Mouse (Mus musculus): ENCODE results near the gene Akap13. TPM values are rescaled to one million over a fixed set of nuclear protein-coding genes. Genes with fewer than 3 reads are reported as not detected.

Gene Akap13
- polyA plus RNA-seq, 1 experiment from 2014 or later, result 17.4 TPM

- Histone ChIP-seq H3K27ac (ENCODE audit: low read depth, low read length) (no peak overlapping the region), H3K4me3 (ENCODE audit: low read depth, low read length) (no peak overlapping the region), H3K9ac (ENCODE audit: low read depth, low read length) (no peak overlapping the region), H3K4me2 (replicated peaks; ENCODE audit: low read depth) (no peak overlapping the region), H3K9me3 (ENCODE audit: control insufficient read depth) (no peaks in the 10 kb centered on the region), H3K36me3 (ENCODE audit: control insufficient read depth, insufficient read depth) (peaks cover 58% of the 10 kb centered on the region), H3K27me3 (replicated peaks; ENCODE audit: control insufficient read depth, insufficient read depth, low read length) (no peaks in the 10 kb centered on the region), H3K4me1 (replicated peaks; ENCODE audit: control insufficient read depth, insufficient read depth, low read length) (no peaks in the 10 kb centered on the region)
- WGBS, result 85% methylated on average over 3 of the region's 3 CpGs
- no peak for ATAC-seq
- TF ChIP-seq CTCF (IDR thresholded peaks at IDR 0.05; ENCODE audit: low read depth), result no peak
These were observed 247.8 kb downstream of the Akap13 start for GRCm38 (mm10) chr7:75702966-75703645.

- Histone ChIP-seq H3K9ac (ENCODE audit: low read depth, low read length) (no peak overlapping the region), H3K36me3 (ENCODE audit: control insufficient read depth, insufficient read depth) (peaks cover 53% of the 10 kb centered on the region), H3K4me3 (ENCODE audit: low read depth, low read length) (no peak overlapping the region), H3K9me3 (ENCODE audit: control insufficient read depth) (no peaks in the 10 kb centered on the region), H3K4me1 (replicated peaks; ENCODE audit: control insufficient read depth, insufficient read depth, low read length) (no peaks in the 10 kb centered on the region), H3K4me2 (replicated peaks; ENCODE audit: low read depth) (no peak overlapping the region), H3K27me3 (replicated peaks; ENCODE audit: control insufficient read depth, insufficient read depth, low read length) (no peaks in the 10 kb centered on the region), H3K27ac (ENCODE audit: low read depth, low read length) (no peak overlapping the region)
- TF ChIP-seq CTCF (IDR thresholded peaks at IDR 0.05; ENCODE audit: low read depth), result no peak
- WGBS, result 94% methylated on average over 6 of the region's 6 CpGs
- ATAC-seq, result no peak
These were observed 249.5 kb downstream of the Akap13 start for GRCm38 (mm10) chr7:75704862-75705261.

GRCm38 (mm10) chr7:75709936-75710335 lies 254.6 kb downstream of the Akap13 start:
- H3K9ac ChIP-seq (ENCODE audit: low read depth, low read length), result no peak overlapping the region
- H3K4me3 ChIP-seq (ENCODE audit: low read depth, low read length), result no peak overlapping the region
- peaks cover 44% of the 10 kb centered on the region for H3K36me3 ChIP-seq (ENCODE audit: control insufficient read depth, insufficient read depth)
- H3K9me3 ChIP-seq (ENCODE audit: control insufficient read depth), result no peaks in the 10 kb centered on the region
- H3K27me3 ChIP-seq (replicated peaks; ENCODE audit: control insufficient read depth, insufficient read depth, low read length), result no peaks in the 10 kb centered on the region
- H3K4me1 ChIP-seq (replicated peaks; ENCODE audit: control insufficient read depth, insufficient read depth, low read length), result no peaks in the 10 kb centered on the region
- WGBS, result 96% methylated on average over 4 of the region's 4 CpGs
- no peak overlapping the region for H3K4me2 ChIP-seq (replicated peaks; ENCODE audit: low read depth)
- TF ChIP-seq CTCF (IDR thresholded peaks at IDR 0.05; ENCODE audit: low read depth), result no peak
- H3K27ac ChIP-seq (ENCODE audit: low read depth, low read length), result no peak overlapping the region
- ATAC-seq, result no peak

GRCm38 (mm10) chr7:75710920-75711319 lies 255.6 kb downstream of the Akap13 start:
- TF ChIP-seq CTCF (IDR thresholded peaks at IDR 0.05; ENCODE audit: low read depth), result no peak
- WGBS, result 93% methylated on average over 6 of the region's 6 CpGs
- H3K27ac ChIP-seq (ENCODE audit: low read depth, low read length), result no peak overlapping the region
- no peaks in the 10 kb centered on the region for H3K9me3 ChIP-seq (ENCODE audit: control insufficient read depth)
- H3K4me2 ChIP-seq (replicated peaks; ENCODE audit: low read depth), result no peak overlapping the region
- H3K4me3 ChIP-seq (ENCODE audit: low read depth, low read length), result no peak overlapping the region
- H3K4me1 ChIP-seq (replicated peaks; ENCODE audit: control insufficient read depth, insufficient read depth, low read length), result no peaks in the 10 kb centered on the region
- no peak overlapping the region for H3K9ac ChIP-seq (ENCODE audit: low read depth, low read length)
- ATAC-seq, result no peak
- no peaks in the 10 kb centered on the region for H3K27me3 ChIP-seq (replicated peaks; ENCODE audit: control insufficient read depth, insufficient read depth, low read length)
- peaks cover 37% of the 10 kb centered on the region; the same call in 1 of the 2 replicates for H3K36me3 ChIP-seq (ENCODE audit: control insufficient read depth, insufficient read depth)

GRCm38 (mm10) chr7:75711436-75711835 lies 256.1 kb downstream of the Akap13 start:
- Histone ChIP-seq H3K9me3 (ENCODE audit: control insufficient read depth) (no peaks in the 10 kb centered on the region), H3K4me1 (replicated peaks; ENCODE audit: control insufficient read depth, insufficient read depth, low read length) (no peaks in the 10 kb centered on the region), H3K36me3 (ENCODE audit: control insufficient read depth, insufficient read depth) (peaks cover 31% of the 10 kb centered on the region; the same call in 1 of the 2 replicates), H3K9ac (ENCODE audit: low read depth, low read length) (no peak overlapping the region), H3K4me2 (replicated peaks; ENCODE audit: low read depth) (no peak overlapping the region), H3K27me3 (replicated peaks; ENCODE audit: control insufficient read depth, insufficient read depth, low read length) (no peaks in the 10 kb centered on the region), H3K27ac (ENCODE audit: low read depth, low read length) (no peak overlapping the region), H3K4me3 (ENCODE audit: low read depth, low read length) (no peak overlapping the region)
- no peak for ATAC-seq
- WGBS, result 65% methylated on average over 2 of the region's 2 CpGs
- no peak for TF ChIP-seq CTCF (IDR thresholded peaks at IDR 0.05; ENCODE audit: low read depth)

GRCm38 (mm10) chr7:75712808-75713207 lies 257.5 kb downstream of the Akap13 start:
- H3K9ac ChIP-seq (ENCODE audit: low read depth, low read length), result no peak overlapping the region

More at GRCm38 (mm10) chr7:75712808-75713207, 257.5 kb downstream of the Akap13 start:
- no peak for TF ChIP-seq CTCF (IDR thresholded peaks at IDR 0.05; ENCODE audit: low read depth)
- Histone ChIP-seq H3K4me1 (replicated peaks; ENCODE audit: control insufficient read depth, insufficient read depth, low read length) (no peaks in the 10 kb centered on the region), H3K36me3 (ENCODE audit: control insufficient read depth, insufficient read depth) (peaks cover 22% of the 10 kb centered on the region; the same call in 1 of the 2 replicates), H3K27ac (ENCODE audit: low read depth, low read length) (no peak overlapping the region), H3K4me3 (ENCODE audit: low read depth, low read length) (no peak overlapping the region), H3K27me3 (replicated peaks; ENCODE audit: control insufficient read depth, insufficient read depth, low read length) (no peaks in the 10 kb centered on the region), H3K9me3 (ENCODE audit: control insufficient read depth) (no peaks in the 10 kb centered on the region), H3K4me2 (replicated peaks; ENCODE audit: low read depth) (no peak overlapping the region)
- 77% methylated on average over 2 of the region's 2 CpGs for WGBS
- ATAC-seq, result no peak

All from intestine, postnatal 0 days (tissue).